ENCODE assay signal across 8 mouse cellular contexts in the genomic region with DNA sequence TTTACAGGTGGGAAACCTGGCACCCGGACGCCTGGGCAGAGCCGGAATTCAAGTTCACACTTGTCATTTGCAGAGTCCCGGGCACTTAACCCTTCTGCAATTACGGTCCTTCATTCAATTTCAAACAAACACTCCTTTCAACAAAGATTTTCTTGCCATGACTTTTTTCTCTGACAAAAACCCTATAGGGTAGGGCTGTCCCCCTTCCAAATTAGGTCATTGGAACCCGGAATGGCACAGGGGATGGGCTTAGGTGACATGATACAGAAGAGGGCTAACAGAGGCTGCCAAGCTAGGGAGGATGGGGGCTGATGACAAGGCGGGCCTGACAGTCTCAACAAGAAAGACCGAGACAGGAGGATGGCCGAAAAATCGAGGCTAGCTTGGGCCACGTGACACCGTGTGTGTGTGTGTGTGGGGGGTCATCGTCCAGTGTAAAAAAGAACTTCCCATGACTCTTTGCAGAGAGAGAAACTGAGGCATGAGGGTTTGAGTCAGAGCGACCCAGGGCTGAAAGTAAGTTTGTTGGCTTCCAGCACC. TPM values are rescaled to one million over a fixed set of nuclear protein-coding genes. Genes with fewer than 3 reads are reported as not detected.
DNase-seq lines count a peak whose midpoint lies in the region; ATAC-seq and TF ChIP-seq lines count a peak whose summit lies in the region.
"Had no signal": no experiment of that assay in that cellular context is flagged by ENCODE, and none has a peak within 500 bp of the region (broad histone marks: within the 10 kb centered on the region; RNA-seq: fewer than 3 reads in every experiment).

No protein-coding gene starts in this region.

- 0 out of 2 replicates have a peak overlapping the region, but pooled peaks have one; percentile 17 for H3K4me2 ChIP-seq in forebrain, embryonic 16.5 days (ENCODE audit: low read length)
- H3K4me2 ChIP-seq in liver, embryonic 14.5 days (ENCODE audit: low read depth): peak overlapping the region; percentile 44

- H3K27me3 ChIP-seq in thymus, adult 2 months (ENCODE audit: control insufficient read depth, insufficient read depth, low read length): peaks cover 48% of the 10 kb centered on the region
- peaks cover 83% of the 10 kb centered on the region for H3K27me3 ChIP-seq in forebrain, embryonic 16.5 days (replicated peaks; ENCODE audit: control insufficient read depth, insufficient read depth, low read length)
- H3K27me3 ChIP-seq in liver, embryonic 14.5 days (ENCODE audit: control insufficient read depth, insufficient read depth, low read length): peaks cover 97% of the 10 kb centered on the region

- no peaks in the 10 kb centered on the region for H3K9me3 ChIP-seq in forebrain, embryonic 16.5 days (ENCODE audit: control insufficient read depth, low read length)
- no peaks in the 10 kb centered on the region for H3K9me3 ChIP-seq in liver, embryonic 14.5 days (ENCODE audit: control insufficient read depth, low read length)

- H3K4me3 ChIP-seq in thymus, adult 2 months (ENCODE audit: control insufficient read depth, insufficient read depth, low read length): peak overlapping the region; percentile 24
- H3K4me3 ChIP-seq in forebrain, embryonic 16.5 days (replicated peaks; ENCODE audit: low read length): no peak overlapping the region
- peak overlapping the region in 1 of 2 experiments; percentile 33; a peak in 2 of 4 replicates for H3K4me3 ChIP-seq in liver, embryonic 14.5 days (ENCODE audit: insufficient read depth in 1 of 2, low read depth in 2 of 2, low read length in 2 of 2)

- no peak for DNase-seq in thymus, adult 2 months
- DNase-seq in thymus, postnatal 25 days: no peak
- DNase-seq in liver, embryonic 14.5 days (ENCODE audit: low read depth in 3 of 3, low spot score in 3 of 3): no peak
- DNase-seq in cerebellum, adult 8-10 months: no peak
- DNase-seq in cerebellum, postnatal 25 days: no peak
- no peak for DNase-seq in layer of hippocampus, postnatal 36 days

- H3K9ac ChIP-seq in forebrain, embryonic 16.5 days (replicated peaks; ENCODE audit: low read depth, low read length): no peak overlapping the region
- no peak overlapping the region for H3K9ac ChIP-seq in liver, embryonic 14.5 days (replicated peaks)

- ATAC-seq in forebrain, embryonic 16.5 days: no peak
- no peak for ATAC-seq in liver, embryonic 14.5 days (ENCODE audit: insufficient read depth)

- H3K27ac ChIP-seq in thymus, adult 2 months (ENCODE audit: control insufficient read depth, insufficient read depth, low read length): no peak overlapping the region
- no peak overlapping the region for H3K27ac ChIP-seq in forebrain, embryonic 16.5 days (ENCODE audit: low read length)
- H3K27ac ChIP-seq in liver, embryonic 14.5 days: no peak overlapping the region

- TF ChIP-seq POLR2A in thymus, adult 2 months (IDR thresholded peaks at IDR 0.05; ENCODE audit: control insufficient read depth, extremely low read depth, insufficient read depth, low read length, poor library complexity): no peak

- TF ChIP-seq CTCF in thymus, adult 2 months (IDR thresholded peaks at IDR 0.05; ENCODE audit: borderline replicate concordance, control insufficient read depth, extremely low read depth, insufficient read depth, low read length, poor library complexity): no peak
- TF ChIP-seq CTCF in liver, embryonic 14.5 days (IDR thresholded peaks at IDR 0.05; ENCODE audit: low read depth): no peak

- TF ChIP-seq EP300 in liver, embryonic 14.5 days (IDR thresholded peaks at IDR 0.05; ENCODE audit: low read depth): no peak

- H3K36me3 ChIP-seq in thymus, adult 2 months (ENCODE audit: control insufficient read depth, insufficient read depth, low read length): no peaks in the 10 kb centered on the region
- H3K36me3 ChIP-seq in forebrain, embryonic 16.5 days (ENCODE audit: control insufficient read depth, insufficient read depth): no peaks in the 10 kb centered on the region
- H3K36me3 ChIP-seq in liver, embryonic 14.5 days (replicated peaks; ENCODE audit: control insufficient read depth, insufficient read depth, low read depth): no peaks in the 10 kb centered on the region

- 1% methylated on average over 14 of the region's 14 CpGs for WGBS in thymus, adult 2 months
- WGBS in forebrain, embryonic 16.5 days: 2% methylated on average over 14 of the region's 14 CpGs
- 3% methylated on average over 14 of the region's 14 CpGs for WGBS in liver, embryonic 14.5 days (ENCODE audit: insufficient replicate concordance)

- H3K4me1 ChIP-seq in thymus, adult 2 months (replicated peaks; ENCODE audit: control insufficient read depth, insufficient read depth, low read length): peaks cover 26% of the 10 kb centered on the region
- peaks cover 40% of the 10 kb centered on the region for H3K4me1 ChIP-seq in forebrain, embryonic 16.5 days (replicated peaks; ENCODE audit: control insufficient read depth, insufficient read depth, low read length)
- H3K4me1 ChIP-seq in liver, embryonic 14.5 days (replicated peaks; ENCODE audit: control insufficient read depth in 2 of 2, insufficient read depth in 2 of 2, low read length in 1 of 2): 0 out of 4 replicates have a peak, but pooled peaks cover 0 to 2% of the 10 kb centered on the region in 2 experiments

RNA-seq across cellular contexts. Expression of gene Tmem59l, which starts 1.8 kb away (rescaled TPM):
- 0.39 and 0.73 TPM in 2 replicates for polyA plus RNA-seq in thymus, adult 2 months (2012; rRNA removed)
- 74.9 and 90.8 TPM in 2 replicates for polyA plus RNA-seq in forebrain, embryonic 16.5 days (2015; fragmentation: Nextera tagmentation; extraction: Ambion mirVana)
- polyA plus RNA-seq in liver, embryonic 14.5 days (2012; rRNA removed): 0.03 and 0.09 TPM in 2 replicates
- not detected in 2 replicates for polyA plus RNA-seq in liver, embryonic 14.5 days (2014; fragmentation: Nextera tagmentation; extraction: Ambion mirVana)
- total RNA-seq in layer of hippocampus, postnatal 36 days (2021): 100 to 1,000 TPM; 312 to 335 TPM
- total RNA-seq: liver, adult 2 months had no signal
- polyA plus RNA-seq: liver, adult 2 months had no signal

RNA-seq across cellular contexts. Expression of gene Crlf1, which starts 4.0 kb away (rescaled TPM):
- 0.59 and 0.70 TPM in 2 replicates for polyA plus RNA-seq in thymus, adult 2 months (2012; rRNA removed)
- polyA plus RNA-seq in forebrain, embryonic 16.5 days (2015; fragmentation: Nextera tagmentation; extraction: Ambion mirVana): 6.1 and 8.2 TPM in 2 replicates
- polyA plus RNA-seq in liver, embryonic 14.5 days (2012; rRNA removed): 1.5 and 1.9 TPM in 2 replicates
- polyA plus RNA-seq in liver, embryonic 14.5 days (2014; fragmentation: Nextera tagmentation; extraction: Ambion mirVana): 3.7 and 4.0 TPM in 2 replicates
- total RNA-seq in layer of hippocampus, postnatal 36 days (2021): 10 to 100 TPM; 42.9 to 45.2 TPM
- total RNA-seq: liver, adult 2 months had no signal
- polyA plus RNA-seq: liver, adult 2 months had no signal

RNA-seq across cellular contexts. Expression of gene Klhl26, which starts 12.2 kb away (rescaled TPM):
- 43.1 and 44.6 TPM in 2 replicates for polyA plus RNA-seq in thymus, adult 2 months (2012; rRNA removed)
- 23.1 and 26.2 TPM in 2 replicates for polyA plus RNA-seq in forebrain, embryonic 16.5 days (2015; fragmentation: Nextera tagmentation; extraction: Ambion mirVana)
- polyA plus RNA-seq in liver, embryonic 14.5 days (2012; rRNA removed): 6.5 and 7.1 TPM in 2 replicates
- polyA plus RNA-seq in liver, embryonic 14.5 days (2014; fragmentation: Nextera tagmentation; extraction: Ambion mirVana): 5.0 and 6.0 TPM in 2 replicates
- total RNA-seq in layer of hippocampus, postnatal 36 days (2021): 10 to 100 TPM; 57.4 to 59.0 TPM

RNA-seq across cellular contexts. Expression of gene Rex1bd, which starts 17.6 kb away (rescaled TPM):
- polyA plus RNA-seq in thymus, adult 2 months (2012; rRNA removed): 196 and 227 TPM in 2 replicates
- 149 and 157 TPM in 2 replicates for polyA plus RNA-seq in forebrain, embryonic 16.5 days (2015; fragmentation: Nextera tagmentation; extraction: Ambion mirVana)
- polyA plus RNA-seq in liver, embryonic 14.5 days (2012; rRNA removed): 55.1 and 71.6 TPM in 2 replicates
- 72.0 and 74.2 TPM in 2 replicates for polyA plus RNA-seq in liver, embryonic 14.5 days (2014; fragmentation: Nextera tagmentation; extraction: Ambion mirVana)
- total RNA-seq in layer of hippocampus, postnatal 36 days (2021): 100 to 1,000 TPM in 1 of 2 experiments, 10 to 100 TPM in 1; 97.5 to 102 TPM

RNA-seq across cellular contexts. Expression of gene Uba52, which starts 21.6 kb away (rescaled TPM):
- polyA plus RNA-seq in thymus, adult 2 months (2012; rRNA removed): 731 and 765 TPM in 2 replicates
- 660 and 697 TPM in 2 replicates for polyA plus RNA-seq in forebrain, embryonic 16.5 days (2015; fragmentation: Nextera tagmentation; extraction: Ambion mirVana)
- 553 and 870 TPM in 2 replicates for polyA plus RNA-seq in liver, embryonic 14.5 days (2012; rRNA removed)
- 738 and 773 TPM in 2 replicates for polyA plus RNA-seq in liver, embryonic 14.5 days (2014; fragmentation: Nextera tagmentation; extraction: Ambion mirVana)
- 100 to 1,000 TPM; 947 to 957 TPM for total RNA-seq in layer of hippocampus, postnatal 36 days (2021)

Comparison
In these comparisons a context has a peak if more than half of its experiments do, and no peak if none do; other contexts are left out.
1. RNA of gene Tmem59l, which starts 1.8 kb away (polyA plus RNA-seq): 74.9 to 90.8 TPM in forebrain, embryonic 16.5 days; 0.39 to 0.73 TPM in thymus, adult 2 months and 0.03 to 0.09 TPM in liver, embryonic 14.5 days; every median in the first group is over 10 times any median in the second.